Mouse (Mus musculus): ENCODE data around the gene Tdrd9. TPM values are rescaled to one million over a fixed set of nuclear protein-coding genes. Genes with fewer than 3 reads are reported as not detected.
A peak's percentile ranks its signal among the peaks of the same experiment; 100 is the strongest.

The Tdrd9 gene
- total RNA-seq (2014; fragmentation: Nextera tagmentation): not detected in 2 replicates
- total RNA-seq (2017): not detected in 2 replicates

- no peak for ATAC-seq (replicated peaks; ENCODE audit: low FRiP score, low TSS enrichment, poor library complexity, severe bottlenecking)
Measured at GRCm38 (mm10) chr12:111971231-111971686, at the start of gene Tdrd9. Gene Tdrd9, plus strand, starts transcription at chr12:111971559.

GRCm38 (mm10) chr12:111923117-111923516 is 48.2 kb upstream of the Tdrd9 start:
- peak; percentile 88 for ATAC-seq (replicated peaks; ENCODE audit: low FRiP score, low TSS enrichment, poor library complexity, severe bottlenecking)

- ATAC-seq (replicated peaks; ENCODE audit: low FRiP score, low TSS enrichment, poor library complexity, severe bottlenecking): peak; percentile 44; the same call in 1 of the 2 replicates
Measured at GRCm38 (mm10) chr12:111927338-111927737, 44.0 kb upstream of the Tdrd9 start.

GRCm38 (mm10) chr12:111928411-111928966 is 42.9 kb upstream of the Tdrd9 start:
- ATAC-seq (replicated peaks; ENCODE audit: low FRiP score, low TSS enrichment, poor library complexity, severe bottlenecking): no peak

- ATAC-seq (replicated peaks; ENCODE audit: low FRiP score, low TSS enrichment, poor library complexity, severe bottlenecking): no peak
Measured at GRCm38 (mm10) chr12:111931411-111932025, 39.8 kb upstream of the Tdrd9 start.

GRCm38 (mm10) chr12:111932513-111932912 is 38.8 kb upstream of the Tdrd9 start:
- no peak for ATAC-seq (replicated peaks; ENCODE audit: low FRiP score, low TSS enrichment, poor library complexity, severe bottlenecking)

- ATAC-seq (replicated peaks; ENCODE audit: low FRiP score, low TSS enrichment, poor library complexity, severe bottlenecking): peak; percentile 71
Measured at GRCm38 (mm10) chr12:111933032-111933704, 38.2 kb upstream of the Tdrd9 start.

GRCm38 (mm10) chr12:111933971-111934370 is 37.4 kb upstream of the Tdrd9 start:
- no peak for ATAC-seq (replicated peaks; ENCODE audit: low FRiP score, low TSS enrichment, poor library complexity, severe bottlenecking)

GRCm38 (mm10) chr12:111936706-111937550 is 34.4 kb upstream of the Tdrd9 start:
- ATAC-seq (replicated peaks; ENCODE audit: low FRiP score, low TSS enrichment, poor library complexity, severe bottlenecking): no peak

- peak; percentile 32 for ATAC-seq (replicated peaks; ENCODE audit: low FRiP score, low TSS enrichment, poor library complexity, severe bottlenecking)
Measured at GRCm38 (mm10) chr12:111938623-111939177, 32.7 kb upstream of the Tdrd9 start.

- ATAC-seq (replicated peaks; ENCODE audit: low FRiP score, low TSS enrichment, poor library complexity, severe bottlenecking): no peak
Measured at GRCm38 (mm10) chr12:111943421-111944064, 27.8 kb upstream of the Tdrd9 start.

- ATAC-seq (replicated peaks; ENCODE audit: low FRiP score, low TSS enrichment, poor library complexity, severe bottlenecking): peak; percentile 76
Measured at GRCm38 (mm10) chr12:111944065-111944987, 27.0 kb upstream of the Tdrd9 start.

- ATAC-seq (replicated peaks; ENCODE audit: low FRiP score, low TSS enrichment, poor library complexity, severe bottlenecking): no peak
Measured at GRCm38 (mm10) chr12:111945115-111945514, 26.2 kb upstream of the Tdrd9 start.

GRCm38 (mm10) chr12:111945765-111946655 is 25.3 kb upstream of the Tdrd9 start:
- peak; percentile 64 for ATAC-seq (replicated peaks; ENCODE audit: low FRiP score, low TSS enrichment, poor library complexity, severe bottlenecking)

- peak; percentile 41; the same call in 1 of the 2 replicates for ATAC-seq (replicated peaks; ENCODE audit: low FRiP score, low TSS enrichment, poor library complexity, severe bottlenecking)
Measured at GRCm38 (mm10) chr12:111946716-111947115, 24.6 kb upstream of the Tdrd9 start.

GRCm38 (mm10) chr12:111950486-111950885 is 20.9 kb upstream of the Tdrd9 start:
- ATAC-seq (replicated peaks; ENCODE audit: low FRiP score, low TSS enrichment, poor library complexity, severe bottlenecking): no peak

- no peak for ATAC-seq (replicated peaks; ENCODE audit: low FRiP score, low TSS enrichment, poor library complexity, severe bottlenecking)
Measured at GRCm38 (mm10) chr12:111951701-111952100, 19.7 kb upstream of the Tdrd9 start.
